Mouse (Mus musculus): Measurements from ENCODE around the gene Grk2.

The Grk2 gene

GRCm38 (mm10) chr19:4302936-4303639 is 2.9 kb downstream of the Grk2 start:
- DNase-seq: no peak

DNA sequence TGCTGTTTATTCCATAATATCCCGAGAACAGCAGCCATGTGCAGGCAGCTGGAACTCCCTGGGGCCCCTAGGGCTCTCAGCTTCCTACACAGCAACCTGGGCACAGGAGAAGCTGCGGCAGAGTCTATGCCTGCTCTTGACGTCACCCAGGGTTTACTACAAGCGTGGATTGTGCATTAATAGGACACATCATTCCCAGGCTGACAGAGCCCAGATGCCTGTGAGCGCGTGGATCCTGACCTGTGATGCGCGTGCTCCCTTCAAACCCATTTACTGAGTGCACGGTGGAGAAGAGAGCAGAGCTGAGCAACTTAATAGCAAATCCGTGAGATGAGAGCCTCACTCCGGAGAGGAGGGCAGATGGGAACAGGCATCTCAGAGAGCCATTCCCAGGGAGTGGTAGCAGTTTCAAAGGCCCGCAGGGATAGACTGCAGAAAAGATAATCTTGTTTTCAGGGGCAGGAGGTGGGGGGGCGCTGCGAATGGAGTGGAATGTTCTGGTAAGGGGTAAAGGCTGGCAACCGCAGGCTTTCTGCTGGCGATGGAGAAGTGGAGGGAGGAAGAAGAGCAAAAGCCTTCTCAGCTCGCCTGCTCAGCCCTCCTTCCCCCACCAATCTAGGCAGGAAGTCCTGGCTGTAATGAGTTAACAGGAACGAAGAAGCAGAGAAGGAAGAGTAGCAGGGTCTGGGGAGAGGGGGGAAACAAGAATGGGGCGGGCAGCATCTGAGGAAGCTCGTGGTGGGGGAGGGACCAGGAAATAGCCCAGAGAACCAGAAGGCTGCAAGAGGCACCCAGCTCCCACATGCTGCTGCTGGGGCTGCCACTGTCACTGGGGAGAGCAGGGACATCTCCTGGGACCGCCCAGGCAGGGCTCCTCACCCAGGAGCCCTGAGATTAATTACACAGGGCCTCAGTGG is 4.0 kb downstream of the Grk2 start:
- peak; percentile 60 for DNase-seq

DNA sequence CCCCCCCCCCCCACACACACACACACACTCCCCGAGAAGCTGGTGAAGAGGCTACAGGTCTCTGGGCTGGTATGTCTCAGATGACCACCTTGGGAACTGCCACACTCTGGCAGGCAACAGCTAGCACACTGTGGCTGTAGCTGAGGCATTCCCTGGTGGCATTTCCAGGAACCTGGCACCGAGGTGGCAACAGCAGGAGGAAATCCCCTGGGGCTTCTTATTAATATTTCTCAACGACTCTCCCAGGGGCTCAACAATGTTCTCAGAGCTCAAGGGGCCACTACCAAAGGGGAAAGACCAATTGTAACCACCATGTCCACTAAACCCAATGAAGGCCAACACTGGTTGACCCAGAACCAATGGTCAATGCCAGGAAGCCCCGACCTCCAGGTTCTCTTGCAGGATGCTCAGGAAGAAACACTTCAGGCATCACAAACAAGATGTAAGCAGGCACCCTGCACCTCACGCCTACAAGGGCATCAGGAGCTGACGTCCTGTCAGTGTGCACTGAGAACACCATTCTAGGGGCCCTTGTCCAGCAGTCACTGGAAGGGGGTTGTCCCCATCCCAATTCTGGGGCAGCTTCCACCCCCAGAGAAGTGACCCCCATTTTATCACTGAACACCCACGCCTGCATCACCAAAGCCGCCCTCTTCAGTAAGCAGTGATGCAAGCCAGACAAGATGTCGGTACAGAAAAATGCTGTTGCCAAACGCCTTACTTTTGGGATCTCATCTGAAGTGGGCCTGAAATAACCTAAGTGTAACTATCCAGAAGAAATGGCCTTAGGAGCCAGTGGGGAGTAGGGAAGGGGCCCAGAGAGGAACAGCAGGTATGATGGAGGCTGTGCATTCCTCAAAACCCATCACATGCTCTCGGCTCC is 4.9 kb downstream of the Grk2 start:
- no peak for DNase-seq

DNA sequence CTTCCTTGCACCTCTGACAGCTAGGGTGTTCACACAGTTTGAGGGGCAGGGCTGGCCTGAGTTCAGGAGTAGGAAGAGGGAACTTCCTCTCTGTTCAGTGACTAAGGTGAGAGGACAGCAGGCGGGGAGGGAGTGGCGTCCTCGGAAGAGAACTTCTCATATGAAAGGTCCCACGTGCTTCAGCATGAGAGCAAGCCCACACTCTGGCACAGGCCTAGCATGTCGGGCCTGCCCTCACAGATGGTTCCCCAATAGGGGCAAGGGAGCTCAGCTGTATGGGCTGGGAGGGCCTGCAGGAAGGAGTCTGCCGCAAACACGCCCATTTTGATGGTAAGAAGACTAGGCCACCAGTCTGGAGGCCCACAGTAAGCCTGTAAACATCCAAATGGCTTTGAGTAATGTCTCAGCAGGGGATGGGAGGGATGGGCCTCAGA is 5.7 kb downstream of the Grk2 start:
- DNase-seq: peak; percentile 56

GRCm38 (mm10) chr19:4299574-4300270 is 6.3 kb downstream of the Grk2 start:
- DNase-seq: no peak

DNA sequence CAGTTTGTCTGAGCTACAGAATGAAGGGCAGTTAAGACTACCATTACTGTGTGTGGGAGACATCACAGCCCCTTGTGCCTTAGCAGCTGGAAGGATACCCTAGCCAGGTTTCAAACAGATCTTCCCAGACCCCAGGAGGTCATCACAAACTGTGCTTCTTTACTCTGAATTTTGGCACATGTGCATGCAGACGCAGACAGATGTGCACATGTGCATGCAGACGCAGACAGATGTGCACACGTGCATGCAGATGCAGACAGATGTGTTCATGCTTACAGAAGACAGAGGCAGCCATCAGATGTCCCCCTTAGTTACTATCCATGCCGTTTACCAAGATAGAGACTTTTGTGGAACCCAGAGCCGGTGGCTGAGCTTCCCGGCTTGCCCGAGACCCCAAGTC is 6.9 kb downstream of the Grk2 start:
- DNase-seq: no peak

DNA sequence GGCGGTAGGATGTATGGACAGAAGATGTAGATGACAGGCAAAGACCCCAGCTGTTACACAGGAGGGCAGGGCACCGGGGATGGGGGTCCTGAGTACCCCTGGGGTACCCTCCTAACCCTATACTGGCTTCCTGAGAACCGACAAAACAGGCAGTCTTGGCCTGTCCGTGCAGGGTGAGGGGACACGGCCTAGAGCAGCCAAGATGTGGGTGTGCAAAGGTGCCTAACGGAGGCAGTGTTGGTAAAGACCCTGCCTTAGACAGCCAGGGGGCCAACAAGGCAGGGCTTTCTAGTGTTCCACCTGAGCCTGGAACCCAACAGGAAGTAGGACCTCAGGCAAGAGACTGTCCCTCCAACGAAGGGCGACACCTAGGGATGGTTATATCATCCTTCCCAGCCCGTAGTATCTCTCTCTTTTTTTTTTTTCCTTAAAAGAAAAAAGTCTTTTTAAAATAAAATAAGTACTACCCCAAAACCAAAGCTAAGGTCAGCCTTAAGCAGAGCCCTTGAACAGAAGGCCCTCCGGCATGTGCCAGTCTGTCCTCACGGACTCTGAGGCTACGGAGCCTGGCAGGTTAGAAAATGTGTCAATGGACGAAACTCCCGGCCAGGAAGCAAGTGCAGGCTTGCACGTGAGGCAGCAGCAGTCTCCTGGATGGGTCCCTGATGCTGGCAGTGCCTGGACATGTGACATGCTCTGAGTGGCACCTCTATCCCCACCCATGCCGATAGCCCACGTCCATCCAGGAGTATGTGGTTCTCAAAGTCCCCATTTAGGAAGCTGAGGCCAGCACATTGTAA is 7.5 kb downstream of the Grk2 start:
- no peak for DNase-seq

- no peak for DNase-seq
Observed at GRCm38 (mm10) chr19:4297851-4298250, 8.2 kb downstream of the Grk2 start.

DNA sequence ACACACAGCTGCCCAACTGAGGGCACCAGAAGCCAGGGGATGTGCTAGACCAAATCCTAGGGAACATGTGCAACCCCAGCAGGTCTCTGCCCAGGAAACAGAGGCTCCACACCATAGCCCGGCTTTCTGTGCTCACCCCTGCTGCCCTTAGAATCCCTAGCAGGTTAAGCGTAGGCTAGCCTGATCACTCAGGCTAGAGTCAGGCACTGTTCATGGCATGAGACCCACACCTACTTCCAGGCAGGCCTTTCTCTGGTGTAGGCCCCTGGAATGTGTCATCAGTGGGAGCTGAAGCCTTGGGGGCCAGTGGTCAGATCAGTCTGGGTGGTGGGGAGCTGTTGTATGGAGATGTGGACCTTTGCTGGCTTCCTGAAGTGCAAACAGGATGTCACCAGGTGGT is 9.4 kb downstream of the Grk2 start:
- no peak for DNase-seq

GRCm38 (mm10) chr19:4295391-4295790 is 10.6 kb downstream of the Grk2 start:
- DNase-seq: no peak

GRCm38 (mm10) chr19:4294381-4295097 is 11.5 kb downstream of the Grk2 start:
- peak; percentile 66 for DNase-seq

- no peak for DNase-seq
Observed at GRCm38 (mm10) chr19:4291161-4291560, 14.9 kb downstream of the Grk2 start.

- no peak for DNase-seq
Observed at GRCm38 (mm10) chr19:4290749-4291148, 15.3 kb downstream of the Grk2 start.

- DNase-seq: no peak
Observed at GRCm38 (mm10) chr19:4283653-4284052, 22.4 kb downstream of the Grk2 start.

DNA sequence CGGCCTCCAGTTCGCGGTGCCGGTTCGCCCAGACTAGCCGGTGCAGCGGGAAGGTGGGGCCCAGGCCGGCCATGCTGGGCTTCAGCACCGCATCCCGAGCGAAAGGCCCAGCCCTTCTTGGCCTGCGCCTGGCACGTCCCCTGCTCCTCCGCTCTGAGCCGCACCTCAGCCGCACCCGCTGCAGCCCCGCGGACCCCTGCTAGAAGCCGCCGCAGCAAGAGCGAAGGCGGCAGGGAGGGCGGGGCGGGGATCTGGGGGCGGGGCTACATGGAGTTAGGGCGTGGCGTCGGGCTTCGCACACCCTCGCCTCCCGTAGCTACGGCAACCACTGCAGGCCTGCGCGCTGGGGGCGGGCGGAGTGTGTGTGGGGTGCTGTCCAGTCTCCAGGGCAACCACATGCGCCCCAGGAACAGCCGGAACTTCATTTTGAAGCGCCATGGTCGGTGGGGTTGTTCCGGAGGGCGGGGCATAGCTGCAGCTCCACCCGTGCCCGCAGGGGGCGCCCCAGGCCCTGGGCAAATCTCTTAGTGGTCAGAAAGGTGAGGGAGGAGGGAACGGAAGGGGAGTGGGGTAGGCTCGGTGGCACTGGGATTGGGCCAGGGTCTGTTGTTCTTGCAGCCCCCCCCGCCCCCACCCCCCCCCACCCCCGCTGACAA is 23.0 kb downstream of the Grk2 start, which contains the start of gene Ankrd13d:
Gene Ankrd13d, minus strand, starts transcription at position 240 of the 656 bp plus-strand sequence.
- DNase-seq: peak; percentile 90

DNA sequence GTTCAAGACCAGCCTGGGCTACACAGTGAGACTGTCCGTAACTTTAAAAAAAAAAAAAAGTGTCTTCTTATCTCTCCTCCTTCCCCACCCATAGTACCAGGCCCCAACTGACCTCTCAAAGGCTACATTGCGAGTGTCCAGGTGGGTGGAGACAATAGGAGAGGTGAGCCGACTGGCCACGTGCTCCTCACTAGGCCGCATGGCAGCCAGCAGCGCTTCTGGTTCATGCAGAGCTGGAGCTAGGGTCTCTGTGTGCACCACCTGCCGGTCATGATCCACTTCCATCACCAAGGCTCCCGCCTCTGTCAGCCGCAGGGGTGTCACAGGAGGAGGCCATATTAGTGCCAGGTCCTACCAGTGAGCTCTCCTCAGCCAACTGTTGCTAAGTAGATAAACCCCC is 25.6 kb downstream of the Grk2 start:
- no peak for DNase-seq

GRCm38 (mm10) chr19:4279487-4279886 is 26.5 kb downstream of the Grk2 start:
- DNase-seq: peak; percentile 42

DNA sequence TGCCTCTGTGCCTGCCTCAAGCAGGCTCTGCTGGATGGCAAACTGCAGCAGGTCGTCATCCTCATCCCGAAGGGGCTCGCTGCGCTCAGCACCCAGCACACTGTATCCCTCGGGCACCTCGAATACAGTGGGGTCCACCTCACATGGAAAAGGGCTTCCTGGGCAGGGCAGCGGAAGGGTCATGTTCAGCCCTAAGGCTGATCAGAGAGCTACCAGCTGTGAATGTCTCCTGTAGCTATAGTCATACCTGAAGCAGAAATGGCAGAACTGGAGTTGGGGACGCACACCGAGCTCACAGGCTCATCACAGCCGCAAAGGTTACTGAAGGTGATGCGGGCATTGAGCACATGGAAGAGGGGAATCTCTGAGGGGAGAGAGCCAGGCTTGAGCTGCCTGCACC is 35.0 kb downstream of the Grk2 start:
- DNase-seq: no peak

DNA sequence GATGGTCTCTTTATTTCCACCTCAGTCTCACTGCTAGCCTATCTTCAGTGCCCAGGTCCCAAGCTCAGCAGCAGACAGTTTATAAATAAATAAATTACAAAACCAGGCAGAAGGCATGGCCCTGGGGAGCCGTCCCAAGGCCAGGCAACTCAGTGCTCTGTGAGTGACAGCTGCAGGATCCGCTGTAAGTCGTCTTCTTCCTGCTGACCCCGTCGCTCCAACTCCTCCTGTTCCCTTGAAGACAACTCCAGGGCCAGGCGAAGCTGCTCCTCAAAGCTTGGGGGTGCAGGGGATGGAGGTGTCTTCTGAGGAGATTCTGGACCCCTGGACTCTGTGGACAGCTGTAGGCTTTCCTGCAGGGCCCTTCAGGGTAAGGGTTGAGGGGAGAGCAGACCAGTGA is 35.8 kb downstream of the Grk2 start:
- no peak for DNase-seq
